Mouse (Mus musculus) erythroblast, embryonic 14.5 days (primary cell): ENCODE measurements at regions not wholly inside any gene's neighbourhood (a gene's known extent, or its start where the extent isn't known, plus 50 kb on each side); places are given as distances from the start of the nearest gene placed in this dataset.

Experiments used
- GATA1 ChIP-seq: IDR thresholded peaks from 2 replicates; pipeline ENCODE4 v1.6.1; 2012; ENCODE audit warnings: low read length, inconsistent platforms, mixed read lengths
- TAL1 ChIP-seq: IDR thresholded peaks from 3 replicates; pipeline ENCODE4 v1.6.1; 2012; ENCODE audit warnings: low read length, inconsistent platforms, mixed read lengths

DNA sequence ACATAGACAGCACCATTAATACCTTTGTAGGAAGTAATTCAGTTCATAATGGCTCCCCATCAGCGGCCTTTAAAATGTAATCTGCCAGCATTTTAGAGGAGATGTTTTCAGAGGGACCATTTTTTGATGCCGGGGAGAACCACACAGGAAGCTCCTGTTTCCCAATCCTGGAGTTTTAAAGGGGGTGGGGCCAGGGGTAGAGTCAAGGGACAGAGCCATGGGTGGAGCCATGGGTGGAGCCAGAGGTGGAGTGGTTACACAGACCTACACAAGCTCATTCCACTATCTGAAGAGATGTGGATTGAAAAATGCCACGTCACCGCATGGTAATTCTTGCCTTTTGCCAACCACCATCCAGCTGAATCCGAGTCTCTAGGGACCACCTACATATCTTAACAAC lies 67.1 kb upstream of the Plcl2 start:
- no peak for TF ChIP-seq GATA1
- no peak for TF ChIP-seq TAL1
